Mouse (Mus musculus): Measurements from ENCODE around the gene Mgmt. TPM values are rescaled to one million over a fixed set of nuclear protein-coding genes. Genes with fewer than 3 reads are reported as not detected.

Gene Mgmt
- polyA plus RNA-seq, 1 experiment from 2014 or later = 2.6 TPM

DNA sequence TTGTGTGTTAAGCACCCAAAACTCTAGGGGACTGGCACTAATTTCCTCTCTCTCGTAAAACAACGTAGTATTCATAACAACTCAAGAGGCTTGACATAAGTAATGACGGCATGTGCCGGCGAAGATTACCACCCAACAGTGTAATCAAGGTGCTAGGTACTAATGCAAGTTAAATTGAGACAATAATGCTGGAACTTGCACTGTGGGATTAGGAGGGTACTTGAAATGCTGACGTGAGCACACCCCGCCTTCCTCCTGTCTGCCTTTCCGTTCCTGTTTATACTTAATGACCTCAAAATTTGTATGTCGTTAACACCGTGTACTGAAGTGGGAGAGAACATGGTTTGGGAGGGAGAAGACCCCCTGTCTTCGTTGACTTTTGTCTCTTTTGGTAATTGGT lies 110.9 kb downstream of the Mgmt start:
- H3K36me3 ChIP-seq = no peaks in the 10 kb centered on the region
- H3K4me2 ChIP-seq (replicated peaks) = no peak overlapping the region
- H3K27me3 ChIP-seq = no peaks in the 10 kb centered on the region
- peaks cover 19% of the 10 kb centered on the region for H3K4me1 ChIP-seq
- 52% methylated on average over 11 of the region's 11 CpGs for WGBS
- no peak overlapping the region for H3K27ac ChIP-seq (replicated peaks)
- H3K9ac ChIP-seq (replicated peaks) = no peak overlapping the region
- no peaks in the 10 kb centered on the region for H3K9me3 ChIP-seq
- no peak overlapping the region for H3K4me3 ChIP-seq
- ATAC-seq (ENCODE audit: low FRiP score, low read depth) = no peak

DNA sequence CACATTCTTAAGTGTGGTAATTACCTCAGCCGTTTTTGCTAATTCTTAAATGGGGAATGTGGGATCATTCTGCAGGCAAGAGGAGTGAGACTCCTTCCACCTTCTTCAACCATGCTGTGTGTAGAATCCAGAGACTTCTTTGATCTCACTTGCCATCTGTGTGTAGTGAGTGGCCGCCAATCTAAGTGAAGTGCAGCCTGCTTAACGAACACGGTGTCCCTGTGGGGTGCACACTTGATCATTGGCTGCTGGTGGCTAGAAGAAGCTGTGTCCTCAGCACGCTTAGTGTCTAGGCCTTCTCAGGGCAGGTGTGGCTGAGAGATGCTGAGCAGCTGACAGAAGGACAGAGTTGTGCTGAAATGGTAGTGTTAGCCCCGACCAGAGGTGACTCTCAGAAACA lies 113.9 kb downstream of the Mgmt start:
- ATAC-seq (ENCODE audit: low FRiP score, low read depth) = no peak
- Histone ChIP-seq H3K27ac (replicated peaks) (no peak overlapping the region), H3K4me3 (no peak overlapping the region), H3K4me1 (peaks cover 11% of the 10 kb centered on the region; the same call in 1 of the 2 replicates), H3K9ac (replicated peaks) (no peak overlapping the region), H3K4me2 (replicated peaks) (no peak overlapping the region), H3K9me3 (no peaks in the 10 kb centered on the region), H3K36me3 (no peaks in the 10 kb centered on the region), H3K27me3 (peaks cover 6% of the 10 kb centered on the region; the same call in 1 of the 2 replicates)
- 65% methylated on average over 6 of the region's 6 CpGs for WGBS

DNA sequence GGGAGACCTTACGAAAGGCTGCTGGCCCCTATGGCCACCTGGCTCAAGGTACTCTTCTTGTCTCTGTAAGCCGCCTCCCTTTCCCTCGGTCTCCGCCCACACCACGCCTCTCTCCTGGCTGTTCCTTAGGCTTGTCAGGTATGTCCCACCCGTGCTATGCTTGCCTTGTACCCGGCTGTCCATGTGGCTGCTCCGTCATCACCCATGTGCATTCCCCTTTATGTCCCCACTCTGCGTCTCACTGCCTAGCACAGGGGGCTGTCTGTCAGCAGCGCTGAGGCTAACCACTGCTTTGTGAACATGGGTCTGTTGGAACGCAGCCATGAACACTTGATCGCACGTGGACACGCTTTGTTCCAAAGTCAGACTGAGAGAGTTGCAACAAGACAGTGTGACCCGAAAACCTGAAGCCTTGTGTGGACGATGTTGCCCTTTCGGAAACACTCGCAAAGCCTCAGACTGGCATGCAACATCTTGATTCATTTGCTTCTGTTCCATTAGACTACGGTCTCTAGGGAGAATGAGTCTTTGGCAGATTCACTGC lies 115.4 kb downstream of the Mgmt start:
- H3K9ac ChIP-seq (replicated peaks) = no peak overlapping the region
- WGBS = 89% methylated on average over 19 of the region's 19 CpGs
- peaks cover 6% of the 10 kb centered on the region; the same call in 1 of the 2 replicates for H3K27me3 ChIP-seq
- no peak overlapping the region for H3K4me3 ChIP-seq
- no peaks in the 10 kb centered on the region for H3K9me3 ChIP-seq
- H3K27ac ChIP-seq (replicated peaks) = no peak overlapping the region
- H3K4me2 ChIP-seq (replicated peaks) = no peak overlapping the region
- no peak for ATAC-seq (ENCODE audit: low FRiP score, low read depth)
- 0 out of 2 replicates have a peak, but pooled peaks cover 6% of the 10 kb centered on the region for H3K4me1 ChIP-seq
- H3K36me3 ChIP-seq = no peaks in the 10 kb centered on the region

DNA sequence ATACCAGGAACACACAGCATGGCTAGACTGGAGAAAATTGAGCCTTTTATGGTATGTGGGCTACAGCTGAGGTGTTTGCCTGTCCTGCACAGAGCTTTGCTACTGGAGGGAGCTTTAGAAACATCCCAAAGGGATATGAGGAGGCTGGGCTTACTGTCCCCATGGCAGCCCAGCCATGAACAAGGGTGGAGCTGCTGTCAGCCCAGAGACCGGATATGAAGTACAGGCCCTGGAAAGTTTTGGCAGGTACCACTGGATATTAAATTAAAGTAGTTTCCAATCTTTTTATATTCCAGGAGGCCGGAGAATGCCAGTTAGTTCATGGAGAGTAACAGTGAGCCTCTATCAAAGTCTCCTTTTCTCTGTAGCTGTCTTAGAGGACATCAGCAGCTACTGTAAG lies 116.0 kb downstream of the Mgmt start:
- no peak overlapping the region for H3K4me2 ChIP-seq (replicated peaks)
- peaks cover 6% of the 10 kb centered on the region; the same call in 1 of the 2 replicates for H3K27me3 ChIP-seq
- 81% methylated on average over 2 of the region's 2 CpGs for WGBS
- ATAC-seq (ENCODE audit: low FRiP score, low read depth) = no peak
- H3K4me3 ChIP-seq = no peak overlapping the region
- no peak overlapping the region for H3K27ac ChIP-seq (replicated peaks)
- no peak overlapping the region for H3K9ac ChIP-seq (replicated peaks)
- 0 out of 2 replicates have a peak, but pooled peaks cover 5% of the 10 kb centered on the region for H3K4me1 ChIP-seq
- no peaks in the 10 kb centered on the region for H3K9me3 ChIP-seq
- H3K36me3 ChIP-seq = no peaks in the 10 kb centered on the region

DNA sequence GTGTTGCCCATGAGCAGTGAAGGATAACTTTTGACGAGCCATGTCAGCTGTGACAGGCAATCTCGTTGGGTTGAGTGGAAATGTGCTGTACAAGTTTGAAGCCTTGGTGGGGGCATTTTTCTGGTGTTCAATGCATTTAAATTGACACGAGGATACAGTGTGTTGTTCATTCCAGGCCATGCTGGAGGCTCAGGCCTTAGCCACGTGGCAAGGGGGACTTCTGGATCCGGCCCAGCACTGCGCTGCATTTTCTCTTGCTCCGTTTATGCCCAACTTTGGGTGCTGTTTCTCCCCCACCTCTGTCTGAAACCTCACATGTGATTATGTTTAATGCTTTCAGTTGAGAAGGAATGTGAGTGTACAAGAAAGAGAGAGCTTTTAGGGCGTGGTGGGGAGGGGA lies 118.3 kb downstream of the Mgmt start:
- Histone ChIP-seq H3K4me1 (0 out of 2 replicates have a peak, but pooled peaks cover 4% of the 10 kb centered on the region), H3K9ac (replicated peaks) (no peak overlapping the region), H3K9me3 (no peaks in the 10 kb centered on the region), H3K27me3 (peaks cover 6% of the 10 kb centered on the region; the same call in 1 of the 2 replicates), H3K27ac (replicated peaks) (no peak overlapping the region), H3K4me3 (no peak overlapping the region), H3K36me3 (no peaks in the 10 kb centered on the region), H3K4me2 (replicated peaks) (no peak overlapping the region)
- ATAC-seq (ENCODE audit: low FRiP score, low read depth) = no peak
- WGBS = 74% methylated on average over 8 of the region's 8 CpGs

DNA sequence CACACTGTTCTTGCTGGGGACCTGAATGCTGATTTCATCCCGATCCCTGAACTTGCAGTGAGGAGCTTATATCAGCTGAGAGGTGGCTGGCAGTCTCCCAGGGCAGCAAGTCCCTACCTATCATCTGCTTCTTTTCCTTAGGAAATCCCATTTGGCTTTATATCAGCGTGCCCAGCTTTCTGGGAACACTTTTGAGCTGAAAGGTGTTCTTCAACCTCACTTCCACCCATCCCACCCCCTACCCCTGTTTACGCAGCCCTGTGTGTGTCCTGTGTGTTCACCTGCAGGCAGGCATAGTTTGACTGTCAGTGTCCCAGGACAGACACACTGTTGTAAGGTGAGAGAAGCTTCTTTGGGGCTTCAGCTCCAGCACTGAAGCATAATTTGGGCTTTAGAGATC lies 119.0 kb downstream of the Mgmt start:
- H3K36me3 ChIP-seq = no peaks in the 10 kb centered on the region
- no peak overlapping the region for H3K4me3 ChIP-seq
- no peak overlapping the region for H3K9ac ChIP-seq (replicated peaks)
- H3K4me1 ChIP-seq = 0 out of 2 replicates have a peak, but pooled peaks cover under 1% of the 10 kb centered on the region
- H3K27me3 ChIP-seq = peaks cover 6% of the 10 kb centered on the region; the same call in 1 of the 2 replicates
- no peak for ATAC-seq (ENCODE audit: low FRiP score, low read depth)
- H3K27ac ChIP-seq (replicated peaks) = no peak overlapping the region
- H3K4me2 ChIP-seq (replicated peaks) = no peak overlapping the region
- 65% methylated on average over 3 of the region's 3 CpGs for WGBS
- no peaks in the 10 kb centered on the region for H3K9me3 ChIP-seq

DNA sequence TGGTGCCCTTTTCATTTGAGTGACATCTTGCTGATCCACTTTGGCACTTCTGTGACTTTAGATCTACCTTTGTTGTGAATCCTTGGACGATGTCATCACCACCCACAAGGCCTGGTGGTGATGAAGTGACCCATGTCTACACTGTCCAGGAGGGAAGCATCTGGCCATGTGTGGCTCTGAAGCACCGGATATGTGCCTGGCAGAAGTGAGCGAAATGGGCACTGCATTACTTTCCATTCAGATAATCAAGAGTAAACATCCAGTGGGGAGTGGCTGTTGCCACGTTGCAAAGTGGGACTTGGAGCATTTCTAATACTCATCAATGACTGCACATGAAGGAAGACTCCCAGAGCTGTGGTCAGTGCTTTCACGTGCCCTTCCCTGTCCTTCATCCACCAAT lies 124.2 kb downstream of the Mgmt start:
- 94% methylated on average over 5 of the region's 5 CpGs for WGBS
- no peak overlapping the region for H3K4me3 ChIP-seq
- H3K4me2 ChIP-seq (replicated peaks) = no peak overlapping the region
- no peak overlapping the region for H3K9ac ChIP-seq (replicated peaks)
- no peaks in the 10 kb centered on the region for H3K36me3 ChIP-seq
- H3K9me3 ChIP-seq = no peaks in the 10 kb centered on the region
- no peak overlapping the region for H3K27ac ChIP-seq (replicated peaks)
- ATAC-seq (ENCODE audit: low FRiP score, low read depth) = no peak
- H3K4me1 ChIP-seq = peaks cover 5% of the 10 kb centered on the region; the same call in 1 of the 2 replicates
- H3K27me3 ChIP-seq = no peaks in the 10 kb centered on the region

DNA sequence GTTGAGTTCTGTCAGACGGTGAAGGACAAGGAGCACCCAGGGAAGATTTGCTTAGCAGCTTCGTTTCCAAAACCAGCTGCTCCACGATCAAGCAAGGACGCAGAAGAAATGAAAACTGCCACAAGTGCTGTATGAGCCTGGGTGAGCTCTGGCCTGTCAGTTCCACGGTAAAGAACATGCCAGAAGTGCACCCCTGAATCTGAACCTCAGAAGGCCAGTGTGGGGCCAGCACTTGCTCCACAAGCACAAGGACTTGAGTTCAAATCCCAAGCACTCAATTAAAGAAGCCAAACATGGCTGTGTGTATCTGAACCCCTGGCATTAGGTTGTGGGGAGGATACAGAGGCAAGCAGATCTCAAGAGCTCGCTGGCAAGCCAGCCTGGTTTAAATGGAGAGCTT lies 125.8 kb downstream of the Mgmt start:
- Histone ChIP-seq H3K36me3 (no peaks in the 10 kb centered on the region), H3K27ac (replicated peaks) (no peak overlapping the region), H3K9me3 (no peaks in the 10 kb centered on the region), H3K4me2 (replicated peaks) (no peak overlapping the region), H3K27me3 (no peaks in the 10 kb centered on the region), H3K4me1 (peaks cover 5% of the 10 kb centered on the region; the same call in 1 of the 2 replicates), H3K4me3 (no peak overlapping the region), H3K9ac (replicated peaks) (no peak overlapping the region)
- ATAC-seq (ENCODE audit: low FRiP score, low read depth) = no peak
- whole genome bisulfite sequencing = 77% methylated on average over 6 of the region's 6 CpGs

DNA sequence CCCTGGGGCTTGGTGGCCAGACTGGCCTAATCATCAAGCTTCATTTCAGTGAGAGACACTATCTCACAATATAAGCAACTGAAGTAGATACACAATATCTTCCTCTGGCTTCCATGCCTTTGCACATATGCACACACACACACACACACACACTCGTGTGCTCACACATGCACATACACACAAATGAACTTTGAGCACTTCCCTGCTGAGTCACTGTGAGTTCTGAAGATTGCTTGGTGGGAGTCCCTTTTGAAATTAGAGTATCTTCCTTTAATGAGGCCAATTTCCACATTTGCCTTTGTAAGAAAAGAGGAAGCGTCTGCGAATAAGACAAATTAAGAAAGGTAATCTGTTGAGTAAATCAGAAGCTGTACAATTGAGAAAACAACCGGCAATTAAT lies 136.4 kb downstream of the Mgmt start:
- H3K27ac ChIP-seq (replicated peaks) = no peak overlapping the region
- ATAC-seq (ENCODE audit: low FRiP score, low read depth) = no peak
- H3K9me3 ChIP-seq = peaks cover 4% of the 10 kb centered on the region; the same call in 1 of the 2 replicates
- H3K4me2 ChIP-seq (replicated peaks) = no peak overlapping the region
- 86% methylated on average over 4 of the region's 4 CpGs for whole genome bisulfite sequencing
- H3K4me3 ChIP-seq = no peak overlapping the region
- no peaks in the 10 kb centered on the region for H3K27me3 ChIP-seq
- H3K36me3 ChIP-seq = no peaks in the 10 kb centered on the region
- no peak overlapping the region for H3K9ac ChIP-seq (replicated peaks)
- no peaks in the 10 kb centered on the region for H3K4me1 ChIP-seq

DNA sequence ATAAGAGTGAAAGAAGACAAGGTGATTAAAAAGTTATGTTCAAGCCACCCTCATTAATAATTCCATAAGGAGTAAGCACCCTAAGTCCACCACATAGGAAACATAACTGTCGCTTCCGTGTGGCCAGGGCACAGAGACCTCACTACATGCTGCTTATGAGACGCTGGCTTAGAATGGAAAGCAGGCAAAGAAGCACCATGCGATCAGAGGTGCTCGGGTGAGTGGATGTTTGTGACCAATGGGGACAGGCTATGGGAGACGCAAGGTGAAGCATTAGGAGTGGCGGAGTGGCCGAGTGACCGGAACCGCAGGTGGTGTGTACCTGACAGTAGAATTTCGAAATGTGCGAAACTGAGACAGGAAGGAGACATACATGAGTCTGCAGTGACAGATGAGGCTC lies 138.8 kb downstream of the Mgmt start:
- no peak overlapping the region for H3K27ac ChIP-seq (replicated peaks)
- no peak overlapping the region for H3K4me2 ChIP-seq (replicated peaks)
- no peak overlapping the region for H3K9ac ChIP-seq (replicated peaks)
- no peak for ATAC-seq (ENCODE audit: low FRiP score, low read depth)
- 96% methylated on average over 12 of the region's 12 CpGs for WGBS
- no peaks in the 10 kb centered on the region for H3K36me3 ChIP-seq
- H3K9me3 ChIP-seq = peaks cover 4% of the 10 kb centered on the region; the same call in 1 of the 2 replicates
- H3K4me1 ChIP-seq = peaks cover 3% of the 10 kb centered on the region
- H3K27me3 ChIP-seq = no peaks in the 10 kb centered on the region
- H3K4me3 ChIP-seq = no peak overlapping the region

DNA sequence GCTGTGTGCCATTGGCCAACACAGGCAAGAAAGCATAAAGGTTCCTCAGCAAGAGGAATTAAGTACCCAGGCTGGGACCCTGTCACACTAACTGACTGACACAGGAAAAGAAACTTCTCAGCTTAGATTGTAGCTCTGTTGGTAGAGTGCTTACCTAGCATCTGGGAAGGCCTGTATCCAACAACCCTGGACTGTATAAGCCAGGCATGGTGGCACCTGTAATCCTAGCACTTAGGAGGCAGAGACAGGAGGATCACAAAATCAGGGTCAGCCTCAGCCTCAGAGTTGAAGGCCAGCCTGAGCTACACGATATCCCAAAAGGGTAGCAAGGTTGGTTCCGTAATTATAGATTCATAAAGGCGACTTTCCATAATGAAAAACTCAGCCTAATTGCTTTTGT lies 140.6 kb downstream of the Mgmt start:
- Histone ChIP-seq H3K4me1 (peaks cover 12% of the 10 kb centered on the region), H3K9me3 (peaks cover 4% of the 10 kb centered on the region; the same call in 1 of the 2 replicates), H3K4me2 (replicated peaks) (no peak overlapping the region), H3K4me3 (no peak overlapping the region), H3K27ac (replicated peaks) (no peak overlapping the region), H3K27me3 (no peaks in the 10 kb centered on the region), H3K9ac (replicated peaks) (no peak overlapping the region), H3K36me3 (no peaks in the 10 kb centered on the region)
- ATAC-seq (ENCODE audit: low FRiP score, low read depth) = no peak
- WGBS = 94% methylated on average over 3 of the region's 3 CpGs

DNA sequence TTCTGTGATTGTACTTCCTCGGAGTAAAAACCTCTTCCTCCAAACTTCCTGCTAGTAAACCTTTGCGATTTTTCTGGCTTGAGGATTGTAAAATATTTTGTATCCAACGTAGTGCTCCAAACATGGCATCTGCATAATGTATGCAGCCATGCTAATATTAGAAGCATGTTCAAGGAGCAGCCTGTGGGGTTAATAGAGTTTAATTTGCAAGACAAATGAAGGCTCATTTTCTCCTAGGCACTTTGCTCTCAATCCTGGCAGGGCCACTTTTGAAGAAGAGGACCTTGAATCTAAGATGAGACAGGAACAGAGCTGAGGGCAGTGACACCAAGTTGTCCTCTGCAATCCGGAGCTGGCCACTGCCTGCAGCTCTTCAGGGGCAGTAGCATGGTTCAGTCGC lies 141.5 kb downstream of the Mgmt start:
- no peak overlapping the region for H3K4me2 ChIP-seq (replicated peaks)
- WGBS = 64% methylated on average over 5 of the region's 5 CpGs
- no peak overlapping the region for H3K9ac ChIP-seq (replicated peaks)
- H3K36me3 ChIP-seq = no peaks in the 10 kb centered on the region
- H3K4me1 ChIP-seq = peaks cover 18% of the 10 kb centered on the region
- no peak overlapping the region for H3K27ac ChIP-seq (replicated peaks)
- no peak for ATAC-seq (ENCODE audit: low FRiP score, low read depth)
- H3K9me3 ChIP-seq = peaks cover 4% of the 10 kb centered on the region; the same call in 1 of the 2 replicates
- no peak overlapping the region for H3K4me3 ChIP-seq
- H3K27me3 ChIP-seq = no peaks in the 10 kb centered on the region

DNA sequence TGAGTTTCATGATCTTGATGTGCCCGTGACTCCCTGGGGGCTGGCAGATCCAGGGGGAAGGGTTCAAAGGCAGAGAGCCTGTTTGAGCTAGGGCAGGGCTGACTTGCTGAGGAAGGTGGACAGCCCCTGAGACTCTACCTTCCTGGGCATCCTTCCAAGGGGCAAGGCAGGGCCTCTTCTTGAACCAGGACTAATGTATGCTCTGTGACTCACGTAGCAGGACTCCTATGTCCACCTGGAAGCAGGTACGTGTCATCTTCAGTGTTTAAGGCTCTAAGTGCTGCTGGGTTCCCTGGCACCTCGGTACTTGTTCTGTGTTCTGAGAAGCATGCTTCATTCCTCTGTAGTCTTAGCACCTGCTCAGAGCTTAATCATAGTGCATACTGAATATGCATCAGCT lies 143.1 kb downstream of the Mgmt start:
- 80% methylated on average over 4 of the region's 4 CpGs for WGBS
- Histone ChIP-seq H3K9me3 (peaks cover 4% of the 10 kb centered on the region; the same call in 1 of the 2 replicates), H3K27ac (replicated peaks) (no peak overlapping the region), H3K4me3 (no peak overlapping the region), H3K36me3 (no peaks in the 10 kb centered on the region), H3K4me2 (replicated peaks) (no peak overlapping the region), H3K27me3 (no peaks in the 10 kb centered on the region), H3K4me1 (peaks cover 21% of the 10 kb centered on the region), H3K9ac (replicated peaks) (no peak overlapping the region)
- ATAC-seq (ENCODE audit: low FRiP score, low read depth) = no peak

Data from midbrain, embryonic 12.5 days (tissue).